Mouse (Mus musculus) cerebellum, adult 2 months (tissue): ENCODE measurements around the gene Gng11. TPM values are rescaled to one million over a fixed set of nuclear protein-coding genes. Genes with fewer than 3 reads are reported as not detected.

Experiments
- DNase-seq, 2 experiments: peaks; one replicate each; pipeline ENCODE4 v3.0.0; 2021
- H3K27ac ChIP-seq: fragments of 200-500 bp; 2 replicates; pipeline ENCODE4 v1.5.1; 2012; ENCODE audit warnings: low read length, control low read depth, inconsistent platforms; ENCODE audit not compliant: insufficient read depth
- H3K27me3 ChIP-seq: fragments of 200-500 bp; 2 replicates; pipeline ENCODE4 v1.6.1; 2012; ENCODE audit warnings: inconsistent platforms, mild to moderate bottlenecking, low read length, moderate library complexity; ENCODE audit not compliant: control insufficient read depth, insufficient read depth
- H3K4me1 ChIP-seq: fragments of 200-500 bp; 2 replicates; pipeline ENCODE4 v1.6.1; 2011; ENCODE audit warnings: low read length; ENCODE audit not compliant: control insufficient read depth, insufficient read depth
- H3K4me3 ChIP-seq: fragments of 200-500 bp; replicated peaks from 2 replicates; pipeline ENCODE3; 2011; ENCODE audit warnings: mild to moderate bottlenecking, low read depth, low read length, control low read depth; ENCODE audit not compliant: insufficient read depth
- CTCF ChIP-seq: fragments of 200-500 bp; IDR thresholded peaks from 2 replicates; pipeline ENCODE4 v1.5.1; 2011; ENCODE audit warnings: low read depth, mild to moderate bottlenecking, control low read depth, low read length, moderate library complexity, borderline replicate concordance; ENCODE audit not compliant: insufficient read depth
- POLR2A ChIP-seq: fragments of 200-500 bp; IDR thresholded peaks from 2 replicates; pipeline ENCODE4 v1.6.1; 2011; ENCODE audit warnings: low read length, control low read depth, borderline replicate concordance; ENCODE audit not compliant: insufficient read depth
- WGBS: fragments of 180-500 bp; shearing (Covaris S2); methylation state at CpG from one replicate; pipeline ENCODE4 v1.1.7; 2018; 5-methylcytosine and 5-hydroxymethylcytosine counted together
- polyA plus RNA-seq: library from polyadenylated mRNA; depleted of rRNA; stranded (reverse); fragments of >200 nt; gene quantifications from 2 replicates; pipeline ENCODE4 v1.2.3, GENCODE M21; 2012

Gng11 gene
- polyA plus RNA-seq, 1 experiment, result 53.2 TPM

- Histone ChIP-seq H3K4me3 (no peak overlapping the region), H3K27ac (no peak overlapping the region), H3K4me1 (no peaks in the 10 kb centered on the region), H3K27me3 (no peaks in the 10 kb centered on the region)
- 83% methylated on average over 4 of the region's 4 CpGs for WGBS
- TF ChIP-seq CTCF (no peak), POLR2A (no peak)
- no peak for DNase-seq
Observed at GRCm38 (mm10) chr6:3998089-3998488, 5.6 kb upstream of the Gng11 start.

- no peaks in the 10 kb centered on the region for H3K4me1 ChIP-seq
- WGBS, result 42% methylated on average over 6 of the region's 6 CpGs
- no peak for DNase-seq
- H3K4me3 ChIP-seq, result no peak overlapping the region
- H3K27ac ChIP-seq, result no peak overlapping the region
- no peak for TF ChIP-seq CTCF
- no peak for TF ChIP-seq POLR2A
- no peaks in the 10 kb centered on the region for H3K27me3 ChIP-seq
Observed at GRCm38 (mm10) chr6:3999296-3999695, 4.4 kb upstream of the Gng11 start.

- no peaks in the 10 kb centered on the region for H3K4me1 ChIP-seq
- H3K4me3 ChIP-seq, result no peak overlapping the region
- no peak overlapping the region for H3K27ac ChIP-seq
- 72% methylated on average over 3 of the region's 3 CpGs for WGBS
- TF ChIP-seq POLR2A (no peak), CTCF (no peak)
- H3K27me3 ChIP-seq, result no peaks in the 10 kb centered on the region
- no peak for DNase-seq
Observed at GRCm38 (mm10) chr6:4000716-4001115, 3.0 kb upstream of the Gng11 start.

- Histone ChIP-seq H3K4me3 (no peak overlapping the region), H3K4me1 (no peaks in the 10 kb centered on the region), H3K27ac (no peak overlapping the region), H3K27me3 (no peaks in the 10 kb centered on the region)
- no peak for DNase-seq
- 32% methylated on average over 4 of the region's 4 CpGs for WGBS
- TF ChIP-seq CTCF (no peak), POLR2A (no peak)
Observed at GRCm38 (mm10) chr6:4003445-4003844, 259 bp upstream of the Gng11 start.

- TF ChIP-seq CTCF (no peak), POLR2A (no peak)
- Histone ChIP-seq H3K4me3 (no peak overlapping the region), H3K27ac (no peak overlapping the region), H3K4me1 (no peaks in the 10 kb centered on the region), H3K27me3 (no peaks in the 10 kb centered on the region)
- no peak for DNase-seq
- WGBS, result 76% methylated on average over 2 of the region's 2 CpGs
Observed at GRCm38 (mm10) chr6:4004808-4005207, 1.1 kb downstream of the Gng11 start.

GRCm38 (mm10) chr6:4008501-4009040, 4.9 kb downstream of the Gng11 start:
- Histone ChIP-seq H3K27me3 (no peaks in the 10 kb centered on the region), H3K4me1 (no peaks in the 10 kb centered on the region), H3K4me3 (no peak overlapping the region), H3K27ac (no peak overlapping the region)
- 24% methylated on average over 2 of the region's 2 CpGs for WGBS
- no peak for DNase-seq
- no peak for TF ChIP-seq POLR2A
- TF ChIP-seq CTCF, result no peak

GRCm38 (mm10) chr6:4009548-4009947, 5.8 kb downstream of the Gng11 start:
- Histone ChIP-seq H3K4me3 (no peak overlapping the region), H3K27ac (no peak overlapping the region), H3K27me3 (no peaks in the 10 kb centered on the region), H3K4me1 (no peaks in the 10 kb centered on the region)
- TF ChIP-seq POLR2A (no peak), CTCF (no peak)
- DNase-seq, result no peak

GRCm38 (mm10) chr6:4022645-4023044, 18.9 kb downstream of the Gng11 start:
- TF ChIP-seq POLR2A (no peak), CTCF (no peak)
- H3K27me3 ChIP-seq, result no peaks in the 10 kb centered on the region
- DNase-seq, result no peak
- H3K4me1 ChIP-seq, result no peaks in the 10 kb centered on the region
- no peak overlapping the region for H3K4me3 ChIP-seq
- H3K27ac ChIP-seq, result no peak overlapping the region
- WGBS, result 69% methylated on average over 1 of the region's 1 CpGs
